Mouse (Mus musculus) spleen, adult 2 months (tissue): ENCODE results near the gene Stub1.

Experiments used
- CTCF ChIP-seq: fragments of 200-500 bp; IDR thresholded peaks from 2 replicates; pipeline ENCODE4 v1.5.1; 2011; ENCODE audit warnings: mild to moderate bottlenecking, inconsistent platforms; ENCODE audit not compliant: insufficient read depth, insufficient read length, insufficient replicate concordance; ENCODE audit errors: extremely low read depth
- POLR2A ChIP-seq: fragments of 200-500 bp; IDR thresholded peaks from 2 replicates; pipeline ENCODE4 v1.6.1; 2011; ENCODE audit warnings: low read depth, low read length, inconsistent platforms

GRCm38 (mm10) chr17:25781339-25781738 is 51.9 kb downstream of the Stub1 start:
- TF ChIP-seq CTCF: no peak
- no peak for TF ChIP-seq POLR2A
